Mouse (Mus musculus) kidney, postnatal 0 days (tissue): ENCODE data around the gene Agfg2. TPM values are rescaled to one million over a fixed set of nuclear protein-coding genes. Genes with fewer than 3 reads are reported as not detected.

Experiments used
- ATAC-seq: fragments of 200-750 bp; cut with Nextera tagmentation; replicated peaks from 2 replicates; pipeline ENCODE4 v1.8.0; 2017; ENCODE audit warnings: low read depth, moderate number of reproducible peaks, moderate TSS enrichment, moderate library complexity; ENCODE audit not compliant: low FRiP score
- DNase-seq: peaks from one replicate; pipeline ENCODE4 v3.0.0-alpha.2; 2016; ENCODE audit warnings: low spot score
- H3K27ac ChIP-seq: fragments of 300-500 bp; sonication (generic); 2 replicates; pipeline ENCODE4 v1.5.1; 2014; ENCODE audit warnings: mild to moderate bottlenecking
- H3K27me3 ChIP-seq: fragments of 300-500 bp; sonication (generic); 2 replicates; pipeline ENCODE4 v1.6.1; 2014; ENCODE audit warnings: low read length, mixed read lengths; ENCODE audit not compliant: insufficient read depth
- H3K36me3 ChIP-seq: fragments of 300-500 bp; sonication (generic); 2 replicates; pipeline ENCODE4 v1.6.1; 2014; ENCODE audit warnings: low read length, mixed read lengths; ENCODE audit not compliant: insufficient read depth
- H3K4me1 ChIP-seq: fragments of 300-500 bp; sonication (generic); replicated peaks from 2 replicates; pipeline ENCODE4 v1.6.1; 2014; ENCODE audit warnings: antibody characterized with exemption, low read length, mixed read lengths; ENCODE audit not compliant: insufficient read depth
- H3K4me2 ChIP-seq: fragments of 300-500 bp; sonication (generic); 2 replicates; pipeline ENCODE4 v1.6.1; 2014; ENCODE audit warnings: mild to moderate bottlenecking, low read length, moderate library complexity, mixed read lengths
- H3K4me3 ChIP-seq: fragments of 300-500 bp; sonication (generic); replicated peaks from 2 replicates; pipeline ENCODE4 v1.5.1; 2014; ENCODE audit warnings: low read depth, low read length
- H3K9ac ChIP-seq: fragments of 300-500 bp; sonication (generic); 2 replicates; pipeline ENCODE4 v1.6.1; 2014; ENCODE audit warnings: low read depth, low read length
- H3K9me3 ChIP-seq: fragments of 300-500 bp; sonication (generic); replicated peaks from 2 replicates; pipeline ENCODE4 v1.6.1; 2016; ENCODE audit warnings: low read length, inconsistent platforms, mixed read lengths
- CTCF ChIP-seq: IDR thresholded peaks from 2 replicates; pipeline ENCODE4 v1.5.1; 2016; ENCODE audit warnings: antibody characterized with exemption, low read depth, mild to moderate bottlenecking, moderate library complexity
- WGBS: fragments of 180-500 bp; shearing (Covaris S2); extraction: QIAGEN DNeasy Blood & Tissue Kit; methylation state at CpG from one replicate; pipeline ENCODE4 v1.1.7; 2014; 5-methylcytosine and 5-hydroxymethylcytosine counted together
- polyA plus RNA-seq: library from polyadenylated mRNA; unstranded; fragments of >200 nt; fragmentation: Nextera tagmentation; extraction: Ambion mirVana; gene quantifications from 2 replicates; pipeline ENCODE4 v1.2.1, GENCODE M21; 2015

Gene Agfg2
- polyA plus RNA-seq, 1 experiment from 2014 or later = 20.8 TPM

DNA sequence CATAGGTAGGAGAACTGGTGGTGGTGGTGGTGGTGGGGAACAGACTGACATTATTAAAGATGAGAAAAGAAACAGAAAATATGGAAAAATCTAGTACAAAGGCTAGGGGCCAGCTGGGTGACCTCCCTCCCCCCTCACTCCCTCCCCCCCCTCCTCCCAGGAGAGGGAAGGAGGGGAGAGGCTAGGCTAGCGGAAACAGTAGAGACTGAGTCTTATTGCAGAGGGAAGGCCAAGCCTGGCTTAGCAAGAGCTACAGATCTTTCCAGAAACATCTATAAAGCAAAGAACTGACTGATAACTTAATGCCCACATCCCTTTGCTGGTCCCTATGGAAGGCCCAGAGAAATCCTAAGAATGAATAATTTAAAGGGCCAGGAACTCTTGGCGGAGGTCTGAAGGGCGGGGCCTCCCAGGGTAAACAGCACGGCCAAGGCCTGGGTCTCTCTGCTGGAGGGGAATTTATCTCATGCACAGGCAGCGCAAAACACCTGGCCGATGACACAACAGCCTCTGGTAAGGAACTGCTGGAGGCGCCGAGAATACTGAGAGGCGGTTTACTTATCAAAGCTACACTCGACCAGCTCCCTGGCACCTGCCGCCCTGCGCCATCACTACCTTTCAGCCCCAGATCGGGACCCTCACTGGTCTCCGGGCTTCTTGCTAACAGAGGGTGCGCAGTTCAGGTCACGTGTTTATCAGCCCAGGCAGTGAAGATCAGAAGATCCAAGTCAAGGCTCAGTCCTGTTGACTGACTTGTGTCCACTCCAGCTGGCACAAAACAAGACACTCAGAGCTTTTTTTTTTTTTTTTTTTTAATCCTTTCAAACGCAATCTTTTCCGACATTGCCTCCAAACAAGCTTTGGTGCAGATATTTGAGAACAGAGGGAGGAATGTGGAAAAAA lies 34.6 kb downstream of the Agfg2 start:
- 0 out of 2 replicates have a peak overlapping the region, but pooled peaks have one; percentile 10 for H3K9ac ChIP-seq

DNA sequence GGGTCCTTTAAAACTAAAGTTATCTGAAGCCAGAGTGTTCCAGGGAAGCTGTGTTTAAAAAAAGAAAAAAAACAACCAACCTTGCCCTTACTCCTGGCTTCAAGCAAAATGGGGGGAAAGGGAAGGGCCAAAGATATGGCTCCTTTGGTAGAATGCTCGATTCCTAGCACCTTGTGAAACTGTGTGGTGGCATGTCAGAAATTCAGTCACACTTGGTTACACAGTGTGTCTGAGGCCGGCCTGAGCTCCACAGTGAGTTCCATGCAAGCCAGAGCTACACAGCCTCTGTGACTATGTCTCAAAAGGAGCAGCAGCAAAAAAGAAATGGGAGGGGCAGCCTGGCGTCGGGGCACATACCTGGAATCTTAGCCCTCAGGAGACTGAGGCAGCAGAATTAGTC lies 35.3 kb downstream of the Agfg2 start:
- DNase-seq (no peak), ATAC-seq (no peak)
- Histone ChIP-seq H3K27me3 (no peaks in the 10 kb centered on the region), H3K4me1 (peaks cover 29% of the 10 kb centered on the region; the same call in 1 of the 2 replicates), H3K36me3 (no peaks in the 10 kb centered on the region), H3K9ac (no peak overlapping the region), H3K9me3 (no peaks in the 10 kb centered on the region), H3K4me2 (no peak overlapping the region; the same call in 1 of the 2 replicates), H3K27ac (peak overlapping the region; percentile 10), H3K4me3 (no peak overlapping the region)
- TF ChIP-seq CTCF = no peak
- 17% methylated on average over 4 of the region's 4 CpGs for WGBS

More for the DNA sequence above, 34.6 kb downstream of the Agfg2 start:
- Histone ChIP-seq H3K27me3 (no peaks in the 10 kb centered on the region), H3K4me2 (no peak overlapping the region; the same call in 1 of the 2 replicates), H3K27ac (peak overlapping the region; percentile 10), H3K9me3 (no peaks in the 10 kb centered on the region), H3K4me3 (no peak overlapping the region), H3K4me1 (peaks cover 27% of the 10 kb centered on the region; the same call in 1 of the 2 replicates), H3K36me3 (no peaks in the 10 kb centered on the region)
- ATAC-seq (no peak), DNase-seq (peak; percentile 52)
- TF ChIP-seq CTCF = no peak
- 15% methylated on average over 18 of the region's 18 CpGs for WGBS

DNA sequence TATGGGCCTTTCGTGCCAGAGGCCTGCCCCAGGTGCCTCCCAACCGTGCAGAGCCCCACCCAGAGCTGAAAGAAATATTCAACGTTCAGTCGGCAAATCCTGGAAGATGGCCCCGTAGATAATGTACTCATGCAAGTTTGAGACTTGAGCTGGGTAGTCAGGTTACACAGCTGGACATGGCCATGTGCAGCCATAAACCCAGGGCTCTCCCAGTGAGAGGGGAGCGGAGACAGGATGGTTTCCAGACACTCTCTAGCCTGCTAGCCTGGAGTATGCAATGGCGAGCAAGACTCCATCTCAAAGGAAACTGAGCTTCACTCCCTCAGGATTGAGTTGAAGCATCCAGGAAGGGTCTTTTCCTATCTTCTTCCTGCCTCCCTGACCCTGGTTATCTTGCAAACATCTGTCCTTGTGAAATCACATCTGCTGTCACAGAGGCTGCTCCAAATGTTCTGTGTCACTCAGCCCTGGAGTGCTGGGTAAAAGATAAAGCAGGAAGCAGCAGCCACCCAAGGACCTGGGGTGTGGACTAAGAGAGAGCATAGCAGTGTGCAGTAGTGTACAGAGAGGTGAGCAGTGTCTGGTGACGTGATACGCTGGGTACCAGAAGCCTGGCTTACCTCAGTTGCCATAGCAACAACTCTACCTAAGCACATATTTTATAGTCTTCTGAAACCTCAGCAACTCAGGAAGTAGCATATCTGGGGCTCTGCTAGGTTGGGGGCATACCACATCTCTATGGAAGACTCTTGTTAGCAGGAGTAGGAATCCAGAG lies 36.5 kb downstream of the Agfg2 start:
- H3K4me2 ChIP-seq = no peak overlapping the region
- H3K27me3 ChIP-seq = no peaks in the 10 kb centered on the region
- H3K9me3 ChIP-seq = no peaks in the 10 kb centered on the region
- WGBS = 21% methylated on average over 9 of the region's 9 CpGs
- no peak for ATAC-seq
- no peak overlapping the region for H3K4me3 ChIP-seq
- no peaks in the 10 kb centered on the region for H3K36me3 ChIP-seq
- H3K9ac ChIP-seq = no peak overlapping the region
- peaks cover 29% of the 10 kb centered on the region; the same call in 1 of the 2 replicates for H3K4me1 ChIP-seq
- DNase-seq = no peak
- H3K27ac ChIP-seq = no peak overlapping the region
- no peak for TF ChIP-seq CTCF

DNA sequence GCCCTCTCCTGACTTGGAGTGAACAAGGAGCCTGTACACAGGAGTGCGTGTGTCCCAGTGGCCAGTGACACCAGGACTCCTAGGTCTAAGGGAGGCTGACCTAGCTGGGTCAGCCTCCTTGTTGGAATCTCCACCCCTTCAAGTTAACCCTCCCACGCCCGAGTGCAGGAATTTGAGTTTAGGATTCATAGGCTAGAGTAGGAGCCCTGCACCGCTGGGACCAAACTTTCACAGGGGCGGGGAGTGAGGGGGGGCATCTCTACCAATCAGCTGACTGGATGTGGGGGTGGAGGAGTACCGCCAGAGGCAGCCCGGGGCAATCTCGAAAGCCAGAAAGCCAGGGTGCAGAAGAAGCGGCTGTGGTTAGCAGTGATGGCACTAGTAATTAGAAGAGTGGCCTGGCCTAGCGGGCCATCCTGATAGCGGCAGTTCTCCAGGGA lies 38.9 kb downstream of the Agfg2 start, which contains the start of gene Irs3:
TSS of gene Irs3 (minus strand) at position 63 of the 440 bp plus-strand sequence.
- TF ChIP-seq CTCF = no peak
- Histone ChIP-seq H3K9ac (0 out of 2 replicates have a peak within 1 kb of the TSS, but pooled peaks have one; percentile 27), H3K9me3 (no peaks in the 10 kb centered on the region), H3K4me2 (peak within 1 kb of the TSS; percentile 59), H3K36me3 (peaks cover 13% of the 10 kb centered on the region; the same call in 1 of the 2 replicates), H3K4me1 (peaks cover 29% of the 10 kb centered on the region; the same call in 1 of the 2 replicates), H3K27ac (no peak within 1 kb of the TSS), H3K27me3 (no peaks in the 10 kb centered on the region), H3K4me3 (peak within 1 kb of the TSS; percentile 21; the same call in 1 of the 2 replicates)
- no peak for ATAC-seq
- 25% methylated on average over 11 of the region's 11 CpGs for WGBS
- DNase-seq = peak; percentile 37

DNA sequence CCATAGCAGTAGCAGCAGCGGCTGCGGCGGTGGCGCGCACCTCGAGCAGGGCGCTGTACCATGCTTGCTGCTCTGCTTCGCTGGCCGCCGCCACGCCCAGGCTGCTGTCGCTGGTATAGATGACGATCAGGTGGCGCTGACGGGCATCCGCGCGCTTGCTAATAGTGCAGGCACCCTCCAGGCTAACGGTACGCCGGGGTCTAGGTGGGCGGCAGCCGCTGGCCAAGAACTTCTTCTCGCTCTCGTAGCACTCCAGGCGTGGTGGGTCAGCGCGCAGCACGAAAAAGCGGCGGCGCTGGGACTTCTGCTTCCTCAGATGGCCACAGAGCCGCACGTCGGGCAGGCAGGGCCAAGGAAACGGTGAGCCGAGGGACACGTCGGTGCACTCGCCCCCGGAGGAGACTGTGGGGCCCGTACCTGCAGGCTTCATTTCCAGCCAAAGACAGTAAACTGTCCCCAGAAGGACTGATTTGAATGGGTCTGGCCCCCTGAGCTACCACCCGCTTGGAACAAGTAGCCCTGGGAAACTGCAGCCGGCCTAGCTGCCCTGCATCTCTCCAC lies 39.4 kb downstream of the Agfg2 start:
- H3K27me3 ChIP-seq = no peaks in the 10 kb centered on the region
- H3K27ac ChIP-seq = no peak overlapping the region
- H3K4me3 ChIP-seq = peak overlapping the region; percentile 21; the same call in 1 of the 2 replicates
- H3K9me3 ChIP-seq = no peaks in the 10 kb centered on the region
- peak overlapping the region; percentile 59 for H3K4me2 ChIP-seq
- no peak for DNase-seq
- H3K4me1 ChIP-seq = peaks cover 28% of the 10 kb centered on the region; the same call in 1 of the 2 replicates
- H3K36me3 ChIP-seq = peaks cover 18% of the 10 kb centered on the region; the same call in 1 of the 2 replicates
- no peak for ATAC-seq
- TF ChIP-seq CTCF = no peak
- 0 out of 2 replicates have a peak overlapping the region, but pooled peaks have one; percentile 27 for H3K9ac ChIP-seq
- WGBS = 2% methylated on average over 44 of the region's 44 CpGs
